Mouse (Mus musculus) monocyte, adult 2 months (primary cell): ENCODE results near the gene Rabggtb.
"Not testable (repeated sequence)": the region's sequence is repeated elsewhere in the genome, so short reads cannot be mapped to it uniquely, and the experiment has no call there.

Source experiments
- DNase-seq, 2 experiments: peaks; one replicate each; pipeline ENCODE4 v3.0.0; 2022; ENCODE audit warnings: low spot score in 2 of 2, low read depth in 1 of 2

Rabggtb gene

DNA sequence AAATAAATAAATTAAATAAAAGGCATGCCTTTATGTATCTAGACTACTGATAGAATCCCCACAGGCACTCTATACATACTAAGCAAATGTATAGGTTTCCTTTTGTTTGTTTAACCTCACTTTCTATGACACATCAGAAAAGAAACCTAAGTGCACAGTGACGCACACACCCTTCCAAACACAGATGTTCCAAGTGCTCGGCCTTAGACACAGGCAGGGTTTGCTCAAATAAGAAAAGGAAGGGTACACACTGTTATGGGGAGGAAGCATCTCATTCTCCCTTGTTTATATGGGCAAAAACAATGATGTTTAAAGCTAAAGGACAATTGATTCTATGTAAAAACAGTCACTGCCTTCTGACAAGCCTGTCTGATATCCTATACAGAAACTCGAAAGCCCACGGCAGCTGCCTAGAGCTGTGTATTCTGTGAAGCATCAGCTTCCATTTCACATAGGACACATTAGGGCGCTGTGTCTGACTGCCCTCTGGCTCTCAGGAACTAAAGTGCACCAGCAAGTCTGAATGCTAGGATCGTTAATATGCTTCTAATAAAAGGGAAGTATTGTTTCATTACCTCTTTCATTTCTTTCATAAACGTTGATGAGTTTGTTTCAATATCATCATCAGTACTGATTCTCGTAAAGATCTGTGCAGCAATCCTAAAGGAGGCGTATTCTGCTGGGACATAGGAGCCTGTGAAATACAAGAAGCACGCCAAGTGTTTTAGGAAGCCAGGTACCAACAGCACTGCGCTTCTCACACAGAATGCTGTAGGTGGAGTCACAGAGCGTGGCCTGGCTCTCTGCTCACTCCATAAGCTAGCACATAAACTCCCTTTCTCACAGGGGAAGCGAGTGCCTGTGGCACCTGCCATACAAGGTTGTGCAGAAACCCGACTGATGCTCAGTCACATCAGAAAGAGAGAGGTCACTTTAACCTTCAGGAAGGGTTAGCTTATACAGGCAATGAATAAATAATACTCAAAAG, 45.4 kb downstream of the Rabggtb start:
- DNase-seq = no peak

DNA sequence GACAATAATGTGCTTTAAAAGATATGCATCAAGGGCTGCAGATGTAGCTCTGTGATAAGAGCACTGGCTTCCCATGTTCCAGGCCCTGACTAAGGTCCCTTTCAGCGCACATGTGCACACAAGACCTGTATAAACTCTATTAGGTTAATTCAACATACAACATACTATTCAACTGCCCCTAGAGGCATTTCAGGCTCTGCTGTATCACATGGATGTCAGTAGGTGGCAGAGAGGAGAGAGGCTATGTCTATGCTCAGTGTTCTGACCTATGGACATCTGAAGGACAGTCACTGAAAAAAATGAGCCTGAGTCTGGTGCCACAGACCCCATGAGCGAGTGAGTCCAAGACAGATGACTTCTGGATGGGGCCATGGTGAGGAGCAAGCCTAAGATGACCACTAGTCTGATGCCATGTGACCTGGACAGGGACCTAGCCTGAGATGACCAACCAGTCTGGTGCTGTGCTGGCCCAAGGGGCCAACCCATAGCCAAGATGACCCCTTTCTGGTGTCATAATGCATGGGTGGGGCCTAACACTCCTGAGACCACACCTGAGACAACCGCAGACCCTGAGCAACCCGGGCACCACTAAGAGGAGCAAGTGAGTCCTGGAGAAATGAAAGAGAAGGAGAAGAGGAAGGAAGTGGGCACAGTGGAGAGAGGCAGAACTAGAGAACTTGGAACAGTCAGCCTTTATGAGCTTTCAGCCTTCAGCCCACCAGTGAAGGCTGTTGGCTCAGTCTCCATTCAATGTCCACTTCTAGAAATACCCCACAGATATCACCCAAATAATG, 48.0 kb downstream of the Rabggtb start:
- DNase-seq = no peak

DNA sequence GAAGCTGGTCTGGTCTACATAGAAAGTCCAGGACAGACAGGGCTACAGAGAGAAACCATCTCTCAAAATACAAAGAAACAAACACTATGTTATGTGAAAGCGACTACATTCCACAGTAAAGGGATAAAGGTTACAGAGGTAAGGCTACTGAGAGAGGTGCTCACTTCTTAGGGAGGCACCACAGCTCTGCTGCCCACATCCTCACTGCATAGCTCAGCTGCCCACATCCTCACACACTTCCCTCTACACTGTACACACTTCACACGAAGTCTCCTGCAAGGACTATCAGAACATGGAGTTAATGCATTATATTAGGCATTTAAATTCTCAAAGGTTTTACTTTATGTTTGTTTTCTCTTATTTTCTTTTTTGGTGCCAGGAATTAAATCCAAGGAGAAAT, 49.0 kb downstream of the Rabggtb start:
- no peak for DNase-seq

DNA sequence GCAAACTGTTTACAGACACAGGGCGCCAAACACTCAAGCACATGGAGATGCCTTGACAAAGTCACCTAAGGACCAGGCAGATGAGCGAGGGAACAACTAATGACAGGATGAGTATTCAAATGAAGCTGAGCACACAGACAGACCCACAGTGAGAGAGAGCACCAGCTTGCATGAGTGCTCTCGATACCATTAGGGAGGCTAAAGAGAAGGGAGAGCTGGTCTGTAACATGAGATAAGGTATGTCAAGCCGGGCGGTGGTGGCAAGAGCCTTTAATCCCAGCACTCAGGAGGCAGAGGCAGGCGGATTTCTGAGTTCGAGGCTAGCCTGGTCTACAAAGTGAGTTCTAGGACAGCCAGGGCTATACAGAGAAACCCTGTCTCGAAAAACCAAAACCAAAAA, 52.4 kb downstream of the Rabggtb start:
- not testable (repeated sequence) for DNase-seq

DNA sequence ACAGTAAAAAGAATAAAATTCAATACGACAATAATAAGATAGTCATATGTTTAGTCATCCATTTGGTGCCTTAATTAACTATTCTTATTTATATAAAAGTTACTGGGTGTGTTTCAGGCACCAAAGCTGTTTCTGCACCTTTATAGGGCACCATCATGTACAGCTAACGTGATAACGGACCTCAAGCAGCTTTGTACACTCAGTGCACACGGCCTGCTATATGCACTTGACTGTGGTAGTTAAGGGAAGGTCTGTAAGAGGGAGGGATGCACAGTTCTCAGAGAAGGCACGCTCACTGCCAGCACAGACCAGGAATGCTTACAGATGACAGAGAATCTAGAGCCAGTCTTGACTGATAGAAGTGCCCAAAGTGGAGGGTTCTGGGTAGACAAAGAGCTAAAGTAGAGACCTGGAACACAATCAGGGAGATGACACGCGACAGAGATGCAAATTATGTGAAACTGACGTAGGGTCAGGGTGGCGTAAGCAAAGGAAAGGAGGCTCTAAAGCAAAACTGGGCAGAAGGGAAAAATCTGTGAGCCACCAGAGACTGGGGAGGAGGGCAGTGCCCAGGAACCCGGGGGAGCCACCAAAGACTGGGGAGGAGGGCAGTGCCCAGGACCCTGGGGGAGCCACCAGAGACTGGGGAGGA, 54.3 kb downstream of the Rabggtb start:
- DNase-seq = no peak
